Mouse (Mus musculus): ENCODE measurements around the gene Cacna1d. TPM values are rescaled to one million over a fixed set of nuclear protein-coding genes. Genes with fewer than 3 reads are reported as not detected.

Cacna1d gene
- polyA plus RNA-seq, 1 experiment from 2014 or later = 2.3 TPM

DNA sequence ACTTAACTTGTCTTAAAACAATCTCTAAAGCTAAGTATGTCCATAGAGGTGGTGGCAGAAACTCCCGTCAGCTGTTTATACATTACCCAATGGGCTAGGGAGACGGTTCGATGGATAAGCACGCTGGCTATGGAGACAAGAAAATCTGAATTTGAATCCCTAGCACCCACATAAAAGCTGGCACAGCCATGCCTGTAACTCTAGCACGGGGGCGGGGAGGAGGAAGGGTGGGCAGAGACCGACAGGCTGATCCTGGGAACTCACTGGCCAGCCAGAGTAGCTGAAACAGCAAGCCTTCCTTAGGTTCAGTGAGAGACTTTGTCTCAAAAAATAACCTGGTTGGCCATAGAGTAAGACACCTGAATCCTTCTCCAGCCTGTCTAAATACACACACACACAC, 33.8 kb downstream of the Cacna1d start:
- 65% methylated on average over 7 of the region's 7 CpGs for WGBS
- ATAC-seq (ENCODE audit: insufficient number of reproducible peaks, low FRiP score, low TSS enrichment, low read depth) = no peak
- no peak overlapping the region for H3K4me2 ChIP-seq
- no peaks in the 10 kb centered on the region for H3K36me3 ChIP-seq
- H3K9ac ChIP-seq = no peak overlapping the region
- 0 out of 2 replicates have a peak, but pooled peaks cover 4% of the 10 kb centered on the region for H3K4me1 ChIP-seq
- H3K27me3 ChIP-seq = peaks cover 9% of the 10 kb centered on the region; the same call in 1 of the 2 replicates
- H3K9me3 ChIP-seq = no peaks in the 10 kb centered on the region
- no peak overlapping the region for H3K4me3 ChIP-seq
- no peak overlapping the region for H3K27ac ChIP-seq

- ATAC-seq (ENCODE audit: insufficient number of reproducible peaks, low FRiP score, low TSS enrichment, low read depth) = no peak
- no peak overlapping the region for H3K27ac ChIP-seq
- H3K4me2 ChIP-seq = peak overlapping the region; percentile 22; the same call in 1 of the 2 replicates
- 23% methylated on average over 13 of the region's 13 CpGs for WGBS
- 0 out of 2 replicates have a peak, but pooled peaks cover 4% of the 10 kb centered on the region for H3K4me1 ChIP-seq
- no peak overlapping the region for H3K4me3 ChIP-seq
- no peaks in the 10 kb centered on the region for H3K9me3 ChIP-seq
- no peak overlapping the region for H3K9ac ChIP-seq
- H3K27me3 ChIP-seq = peaks cover 9% of the 10 kb centered on the region; the same call in 1 of the 2 replicates
- no peaks in the 10 kb centered on the region for H3K36me3 ChIP-seq
Measured at GRCm38 (mm10) chr14:30455801-30456595, 35.3 kb downstream of the Cacna1d start.

DNA sequence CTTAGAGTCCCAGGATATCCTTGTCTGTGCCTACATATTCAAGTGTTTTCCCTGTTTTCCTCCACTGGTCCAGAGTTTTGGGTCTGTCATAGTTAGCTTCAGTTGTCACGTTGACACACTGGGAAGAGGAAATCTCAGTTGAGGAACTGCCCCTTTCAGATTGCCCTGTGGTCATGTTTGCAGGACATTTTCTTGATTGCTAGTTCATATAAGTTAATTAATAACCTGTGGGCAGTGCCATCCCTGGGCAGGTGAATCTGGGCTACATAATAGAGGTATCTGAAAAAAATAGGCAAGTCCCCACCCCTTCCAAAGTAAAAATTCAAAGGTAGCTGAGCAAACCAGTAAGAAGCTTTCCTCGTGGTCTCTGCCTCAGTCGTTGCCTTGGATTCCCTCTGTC, 51.3 kb downstream of the Cacna1d start:
- 75% methylated on average over 3 of the region's 3 CpGs for WGBS
- H3K4me3 ChIP-seq = no peak overlapping the region
- H3K4me1 ChIP-seq = no peaks in the 10 kb centered on the region
- H3K9me3 ChIP-seq = no peaks in the 10 kb centered on the region
- no peak for ATAC-seq (ENCODE audit: insufficient number of reproducible peaks, low FRiP score, low TSS enrichment, low read depth)
- no peaks in the 10 kb centered on the region for H3K36me3 ChIP-seq
- H3K9ac ChIP-seq = no peak overlapping the region
- H3K4me2 ChIP-seq = no peak overlapping the region
- H3K27ac ChIP-seq = no peak overlapping the region
- H3K27me3 ChIP-seq = no peaks in the 10 kb centered on the region

- Histone ChIP-seq H3K4me3 (no peak overlapping the region), H3K4me1 (no peaks in the 10 kb centered on the region), H3K9me3 (no peaks in the 10 kb centered on the region), H3K36me3 (no peaks in the 10 kb centered on the region), H3K4me2 (no peak overlapping the region), H3K27me3 (no peaks in the 10 kb centered on the region), H3K9ac (no peak overlapping the region), H3K27ac (no peak overlapping the region)
- no peak for ATAC-seq (ENCODE audit: insufficient number of reproducible peaks, low FRiP score, low TSS enrichment, low read depth)
- WGBS = 87% methylated on average over 5 of the region's 5 CpGs
Measured at GRCm38 (mm10) chr14:30435316-30435715, 55.9 kb downstream of the Cacna1d start.

- Histone ChIP-seq H3K4me1 (peaks cover 12% of the 10 kb centered on the region), H3K27ac (no peak overlapping the region), H3K36me3 (no peaks in the 10 kb centered on the region), H3K9ac (no peak overlapping the region), H3K4me2 (no peak overlapping the region), H3K4me3 (no peak overlapping the region), H3K9me3 (no peaks in the 10 kb centered on the region), H3K27me3 (no peaks in the 10 kb centered on the region)
- no peak for ATAC-seq (ENCODE audit: insufficient number of reproducible peaks, low FRiP score, low TSS enrichment, low read depth)
- WGBS = 81% methylated on average over 5 of the region's 5 CpGs
Measured at GRCm38 (mm10) chr14:30430446-30430845, 60.8 kb downstream of the Cacna1d start.

GRCm38 (mm10) chr14:30430026-30430425, 61.2 kb downstream of the Cacna1d start:
- Histone ChIP-seq H3K27me3 (no peaks in the 10 kb centered on the region), H3K27ac (no peak overlapping the region), H3K4me1 (peaks cover 14% of the 10 kb centered on the region), H3K4me3 (no peak overlapping the region), H3K36me3 (no peaks in the 10 kb centered on the region), H3K9me3 (no peaks in the 10 kb centered on the region), H3K4me2 (no peak overlapping the region), H3K9ac (no peak overlapping the region)
- ATAC-seq (ENCODE audit: insufficient number of reproducible peaks, low FRiP score, low TSS enrichment, low read depth) = no peak
- 85% methylated on average over 9 of the region's 9 CpGs for WGBS

GRCm38 (mm10) chr14:30429606-30430005, 61.6 kb downstream of the Cacna1d start:
- ATAC-seq (ENCODE audit: insufficient number of reproducible peaks, low FRiP score, low TSS enrichment, low read depth) = no peak
- 53% methylated on average over 9 of the region's 9 CpGs for WGBS

DNA sequence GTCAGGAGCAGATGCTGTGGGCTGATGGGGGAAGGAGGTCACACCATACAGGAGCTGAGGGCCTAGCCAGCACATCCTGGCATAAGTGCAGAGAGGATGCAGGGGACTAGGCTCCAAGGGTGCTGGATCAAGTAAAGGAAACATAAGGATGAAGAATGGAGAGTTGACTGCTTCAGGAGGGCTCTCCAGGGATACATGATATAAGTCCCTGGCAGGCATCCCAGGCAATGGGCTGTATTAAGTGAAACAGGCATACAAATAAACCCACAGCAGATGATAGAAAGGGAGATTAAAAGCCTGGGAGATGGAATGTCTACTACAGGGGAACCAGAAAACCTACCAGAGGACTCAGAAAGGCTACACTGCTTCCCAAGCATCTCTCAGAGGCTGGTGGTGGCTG, 62.5 kb downstream of the Cacna1d start:
- Histone ChIP-seq H3K27ac (no peak overlapping the region), H3K9me3 (no peaks in the 10 kb centered on the region), H3K4me3 (no peak overlapping the region), H3K27me3 (no peaks in the 10 kb centered on the region), H3K4me1 (peaks cover 14% of the 10 kb centered on the region), H3K36me3 (no peaks in the 10 kb centered on the region), H3K9ac (no peak overlapping the region), H3K4me2 (no peak overlapping the region)
- ATAC-seq (ENCODE audit: insufficient number of reproducible peaks, low FRiP score, low TSS enrichment, low read depth) = no peak

More at GRCm38 (mm10) chr14:30429606-30430005, 61.6 kb downstream of the Cacna1d start:
- Histone ChIP-seq H3K27me3 (no peaks in the 10 kb centered on the region), H3K36me3 (no peaks in the 10 kb centered on the region), H3K4me2 (no peak overlapping the region), H3K27ac (no peak overlapping the region), H3K4me3 (no peak overlapping the region), H3K9me3 (no peaks in the 10 kb centered on the region), H3K9ac (no peak overlapping the region), H3K4me1 (peaks cover 14% of the 10 kb centered on the region)

DNA sequence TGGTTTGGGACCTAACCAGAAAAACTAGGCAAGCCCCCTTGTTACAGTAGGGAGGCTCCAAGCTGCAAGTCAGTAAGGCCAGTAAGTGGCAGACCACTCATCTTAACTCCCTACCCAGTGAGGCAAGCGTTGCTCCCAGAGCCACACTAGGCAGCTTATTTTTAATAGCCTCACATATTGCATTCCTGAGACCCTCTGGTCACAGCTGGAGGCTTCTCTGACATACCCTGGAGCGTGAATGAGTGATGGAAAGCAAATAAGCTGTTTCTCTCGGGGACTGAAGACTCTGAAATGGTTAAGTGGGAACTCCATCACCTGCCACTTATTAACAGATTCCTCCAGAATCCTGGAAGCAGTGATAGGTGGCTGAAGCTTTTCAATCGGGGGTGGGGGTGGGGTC, 65.4 kb downstream of the Cacna1d start:
- 21% methylated on average over 4 of the region's 4 CpGs for WGBS
- H3K4me1 ChIP-seq = peaks cover 14% of the 10 kb centered on the region

DNA sequence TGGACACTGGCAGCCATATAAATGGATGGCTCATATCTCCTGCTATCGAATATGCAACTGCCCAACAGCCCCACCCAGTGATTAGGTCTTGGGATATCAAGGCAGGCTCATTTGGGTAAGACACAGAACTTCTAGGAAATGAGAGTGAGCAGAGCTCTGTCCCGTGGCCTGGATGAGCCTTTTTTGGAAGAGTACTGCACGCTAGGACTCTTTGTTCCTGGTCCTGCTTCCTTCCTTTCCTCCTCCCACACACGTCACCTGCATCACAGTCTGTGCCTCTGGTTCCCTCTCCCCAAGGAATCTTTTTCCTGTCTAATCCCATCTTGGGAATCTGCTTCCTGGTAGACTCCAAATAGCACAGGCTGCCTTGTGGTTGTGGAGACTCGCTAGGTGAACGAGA, 66.1 kb downstream of the Cacna1d start:
- Histone ChIP-seq H3K27ac (no peak overlapping the region), H3K9ac (no peak overlapping the region), H3K4me2 (no peak overlapping the region), H3K9me3 (no peaks in the 10 kb centered on the region), H3K36me3 (no peaks in the 10 kb centered on the region), H3K4me1 (peaks cover 14% of the 10 kb centered on the region), H3K27me3 (no peaks in the 10 kb centered on the region), H3K4me3 (no peak overlapping the region)
- ATAC-seq (ENCODE audit: insufficient number of reproducible peaks, low FRiP score, low TSS enrichment, low read depth) = no peak
- WGBS = 58% methylated on average over 6 of the region's 6 CpGs

More for the DNA sequence above, 65.4 kb downstream of the Cacna1d start:
- no peak overlapping the region for H3K4me3 ChIP-seq
- no peaks in the 10 kb centered on the region for H3K27me3 ChIP-seq
- no peak for ATAC-seq (ENCODE audit: insufficient number of reproducible peaks, low FRiP score, low TSS enrichment, low read depth)
- H3K9me3 ChIP-seq = no peaks in the 10 kb centered on the region
- no peak overlapping the region for H3K9ac ChIP-seq
- H3K27ac ChIP-seq = no peak overlapping the region
- no peaks in the 10 kb centered on the region for H3K36me3 ChIP-seq
- H3K4me2 ChIP-seq = no peak overlapping the region

DNA sequence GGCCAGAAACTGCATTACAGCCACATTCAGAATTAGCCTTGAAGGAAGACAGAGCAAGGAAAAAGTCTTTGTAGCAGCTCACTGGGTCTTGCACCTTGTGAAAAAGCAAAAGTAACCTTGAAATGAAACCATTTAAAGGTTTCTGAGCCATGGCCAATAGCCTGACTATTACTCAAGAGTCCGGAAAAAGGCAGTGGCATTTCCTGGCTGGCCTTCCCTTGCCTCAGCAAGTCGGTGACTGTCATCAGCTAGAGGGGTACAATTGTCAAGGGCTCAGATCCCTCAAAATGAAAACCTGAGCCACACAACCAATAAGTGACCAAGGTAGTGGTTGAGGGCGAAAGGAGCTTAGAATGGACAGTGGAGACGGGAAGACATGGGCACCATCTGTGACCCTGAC, 66.6 kb downstream of the Cacna1d start:
- no peak for ATAC-seq (ENCODE audit: insufficient number of reproducible peaks, low FRiP score, low TSS enrichment, low read depth)
- H3K36me3 ChIP-seq = no peaks in the 10 kb centered on the region
- no peak overlapping the region for H3K9ac ChIP-seq
- no peak overlapping the region for H3K4me3 ChIP-seq
- no peak overlapping the region for H3K27ac ChIP-seq
- peaks cover 14% of the 10 kb centered on the region for H3K4me1 ChIP-seq
- no peaks in the 10 kb centered on the region for H3K27me3 ChIP-seq
- H3K4me2 ChIP-seq = no peak overlapping the region
- no peaks in the 10 kb centered on the region for H3K9me3 ChIP-seq
- 87% methylated on average over 4 of the region's 4 CpGs for WGBS

- no peaks in the 10 kb centered on the region for H3K27me3 ChIP-seq
- ATAC-seq (ENCODE audit: insufficient number of reproducible peaks, low FRiP score, low TSS enrichment, low read depth) = no peak
Measured at GRCm38 (mm10) chr14:30422376-30423140, 68.7 kb downstream of the Cacna1d start.

More at GRCm38 (mm10) chr14:30422376-30423140, 68.7 kb downstream of the Cacna1d start:
- H3K4me1 ChIP-seq = peaks cover 3% of the 10 kb centered on the region; the same call in 1 of the 2 replicates
- no peak overlapping the region for H3K4me3 ChIP-seq
- no peaks in the 10 kb centered on the region for H3K9me3 ChIP-seq
- 85% methylated on average over 7 of the region's 7 CpGs for WGBS
- no peak overlapping the region for H3K4me2 ChIP-seq
- no peak overlapping the region for H3K27ac ChIP-seq
- no peaks in the 10 kb centered on the region for H3K36me3 ChIP-seq
- H3K9ac ChIP-seq = no peak overlapping the region
